Mouse (Mus musculus) liver, adult 2 months (tissue): ENCODE measurements at regions not wholly inside any gene's neighbourhood (a gene's known extent, or its start where the extent isn't known, plus 50 kb on each side); places are given as distances from the start of the nearest gene placed in this dataset.

Experiments used
- CTCF ChIP-seq: fragments of 200-500 bp; IDR thresholded peaks from 2 replicates; pipeline ENCODE4 v1.5.1; 2011; ENCODE audit warnings: low read depth, low read length, control low read depth
- POLR2A ChIP-seq: fragments of 200-500 bp; IDR thresholded peaks from 2 replicates; pipeline ENCODE4 v1.6.1; 2011; ENCODE audit warnings: low read length, control low read depth; ENCODE audit not compliant: insufficient read depth; ENCODE audit errors: extremely low read depth

GRCm38 (mm10) chr7:129002419-129002818 lies 254.4 kb upstream of the Plpp4 start:
- TF ChIP-seq POLR2A, result no peak
- no peak for TF ChIP-seq CTCF
